Mouse (Mus musculus): ENCODE data around the gene Nt5e.

Nt5e gene

GRCm38 (mm10) chr9:88346857-88347256, 19.9 kb downstream of the Nt5e start:
- no peak for DNase-seq (ENCODE audit: low spot score)

- no peak for DNase-seq (ENCODE audit: low spot score)
Observed at GRCm38 (mm10) chr9:88348623-88349022, 21.6 kb downstream of the Nt5e start.

GRCm38 (mm10) chr9:88350317-88350716, 23.3 kb downstream of the Nt5e start:
- DNase-seq (ENCODE audit: low spot score) = no peak

- no peak for DNase-seq (ENCODE audit: low spot score)
Observed at GRCm38 (mm10) chr9:88351163-88351562, 24.2 kb downstream of the Nt5e start.

DNA sequence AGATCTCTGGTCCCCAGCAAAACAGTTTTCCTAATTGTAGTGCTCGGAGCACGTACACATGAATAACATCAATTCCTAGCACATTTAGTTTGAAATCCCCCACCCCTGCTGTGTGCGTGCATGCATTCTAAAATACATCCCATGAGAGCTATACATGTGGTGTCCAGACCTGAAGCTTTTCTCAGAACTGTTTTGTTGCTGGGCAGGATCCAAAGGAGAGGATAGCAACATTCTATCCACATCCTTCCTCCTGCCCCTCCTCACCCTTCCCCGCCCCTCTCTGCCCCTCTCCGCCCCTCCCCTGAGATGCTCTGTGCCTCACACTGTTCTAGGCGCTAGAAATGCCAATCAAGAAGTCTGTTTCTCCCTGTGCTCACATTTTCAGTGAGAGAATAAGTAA, 25.7 kb downstream of the Nt5e start:
- DNase-seq (ENCODE audit: low spot score) = no peak

DNA sequence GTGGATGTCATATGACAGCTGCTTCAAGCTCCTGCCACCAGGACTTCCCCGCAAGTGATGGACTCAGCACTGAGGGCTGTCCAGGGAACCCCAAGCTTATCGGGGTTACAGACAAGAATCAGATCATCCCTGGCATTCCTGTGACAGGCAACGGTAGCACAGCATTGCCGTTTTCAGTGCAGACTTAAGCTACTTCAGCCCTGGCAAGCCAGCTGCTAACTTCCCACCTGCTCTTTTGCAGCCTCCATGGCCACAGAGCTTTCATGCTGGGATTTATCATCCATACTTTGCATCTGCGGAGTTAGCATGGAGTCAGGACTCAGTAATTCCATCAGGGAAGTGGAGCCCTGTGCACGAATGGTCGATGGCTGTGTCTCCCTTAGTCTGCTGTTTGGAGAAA, 26.5 kb downstream of the Nt5e start:
- no peak for DNase-seq (ENCODE audit: low spot score)

- DNase-seq (ENCODE audit: low spot score) = no peak
Observed at GRCm38 (mm10) chr9:88357173-88357572, 30.2 kb downstream of the Nt5e start.

- no peak for DNase-seq (ENCODE audit: low spot score)
Observed at GRCm38 (mm10) chr9:88359140-88359539, 32.1 kb downstream of the Nt5e start.

- DNase-seq (ENCODE audit: low spot score) = no peak
Observed at GRCm38 (mm10) chr9:88361211-88361909, 34.4 kb downstream of the Nt5e start.

DNA sequence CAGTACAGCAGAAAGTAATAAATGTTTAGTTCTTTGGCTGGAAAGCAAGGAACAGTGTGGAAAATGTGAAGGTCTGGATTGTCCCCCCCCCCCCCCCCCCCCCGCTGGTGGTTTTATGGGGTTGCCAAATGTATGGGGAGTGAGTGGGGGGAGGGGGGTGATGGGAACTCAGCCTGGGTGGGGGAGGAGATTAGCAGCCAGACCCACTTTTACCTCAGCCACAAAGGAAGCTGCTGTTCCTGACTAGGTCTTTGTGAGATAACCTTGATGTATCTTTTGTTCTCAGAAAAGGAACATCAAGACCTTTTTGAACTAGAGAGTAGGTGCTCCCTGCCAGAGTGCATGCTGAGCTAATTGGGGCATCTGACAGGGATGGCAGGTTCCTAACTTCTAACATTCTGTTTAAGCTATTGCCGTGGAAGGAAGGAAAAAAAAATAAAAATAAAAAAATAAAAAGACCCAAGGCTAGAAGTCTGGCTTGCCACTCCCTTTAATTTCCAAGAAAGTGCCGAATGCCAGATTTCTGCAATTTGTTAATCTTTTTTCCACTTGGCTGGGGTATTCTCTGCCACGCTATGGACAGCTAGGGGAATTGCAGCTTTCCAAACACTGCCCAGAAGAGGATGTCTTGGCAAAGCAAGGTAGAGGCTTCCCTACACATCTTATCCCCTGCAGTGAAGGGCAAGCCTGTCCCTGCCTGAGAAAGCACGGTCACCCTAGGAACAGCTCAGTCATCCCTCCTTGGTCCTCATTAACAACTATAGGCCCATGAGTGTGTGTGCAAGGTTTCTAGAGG, 35.3 kb downstream of the Nt5e start:
- DNase-seq (ENCODE audit: low spot score) = no peak

DNA sequence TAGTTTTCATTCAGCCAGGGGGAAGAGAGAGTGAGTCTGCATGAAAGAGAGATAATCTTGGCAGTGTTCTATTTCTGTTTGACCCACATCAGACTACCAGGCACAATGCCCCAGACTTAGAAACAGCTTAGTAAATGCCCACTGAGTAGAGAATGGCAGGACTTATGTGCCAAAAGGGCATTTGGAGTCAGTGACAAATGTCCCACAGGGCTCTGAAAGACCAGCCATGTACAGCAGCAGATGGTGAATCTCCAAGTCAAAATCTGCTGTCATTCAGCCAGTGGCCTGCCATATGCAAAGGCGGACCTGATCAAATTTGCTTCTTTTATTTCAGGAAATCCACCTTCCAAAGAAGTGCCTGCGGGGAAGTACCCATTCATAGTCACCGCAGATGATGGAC, 36.1 kb downstream of the Nt5e start:
- no peak for DNase-seq (ENCODE audit: low spot score)

DNA sequence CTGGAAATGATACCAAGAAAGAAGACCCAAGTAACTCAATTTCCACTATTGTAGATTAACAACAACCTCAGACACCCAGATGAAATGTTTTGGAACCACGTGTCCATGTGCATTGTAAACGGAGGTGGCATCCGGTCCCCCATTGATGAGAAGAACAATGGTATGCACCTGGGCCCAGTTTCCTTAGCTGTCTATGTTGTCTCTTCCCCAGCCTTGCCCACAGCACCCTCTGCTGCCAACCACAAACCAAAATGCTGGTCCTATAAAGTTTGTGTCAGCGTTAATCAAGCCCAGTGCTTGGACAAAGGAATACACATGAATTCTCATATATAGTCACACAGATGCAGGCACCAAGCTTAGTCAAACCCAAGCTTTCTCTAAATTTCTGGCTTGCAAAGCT, 39.3 kb downstream of the Nt5e start:
- DNase-seq (ENCODE audit: low spot score) = no peak

- no peak for DNase-seq (ENCODE audit: low spot score)
Observed at GRCm38 (mm10) chr9:88366819-88367218, 39.8 kb downstream of the Nt5e start.

GRCm38 (mm10) chr9:88367322-88367721, 40.3 kb downstream of the Nt5e start:
- no peak for DNase-seq (ENCODE audit: low spot score)

GRCm38 (mm10) chr9:88367751-88368150, 40.8 kb downstream of the Nt5e start:
- DNase-seq (ENCODE audit: low spot score) = no peak

- DNase-seq (ENCODE audit: low spot score) = no peak
Observed at GRCm38 (mm10) chr9:88368476-88368875, 41.5 kb downstream of the Nt5e start.

- peak; percentile 53 for DNase-seq (ENCODE audit: low spot score)
Observed at GRCm38 (mm10) chr9:88369666-88370065, 42.7 kb downstream of the Nt5e start.

DNA sequence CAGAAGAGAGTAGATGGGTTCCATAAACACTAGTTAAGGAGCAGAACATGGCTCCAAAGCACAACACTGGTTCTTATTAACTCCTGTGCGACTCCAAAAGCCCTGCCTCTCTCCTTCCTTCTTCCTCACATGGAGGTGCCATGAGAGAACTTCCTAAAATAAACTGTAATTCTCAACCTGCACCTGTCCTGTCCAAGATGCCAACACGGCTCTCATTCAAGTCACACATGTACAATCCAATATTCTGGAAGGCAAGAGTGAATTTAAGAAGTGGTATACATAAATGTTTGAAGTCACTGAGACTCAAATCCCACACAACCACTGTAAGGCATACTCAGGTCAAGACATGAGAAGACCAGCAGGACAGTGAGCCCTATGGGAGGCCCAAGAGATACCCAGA, 44.2 kb downstream of the Nt5e start:
- DNase-seq (ENCODE audit: low spot score) = no peak

GRCm38 (mm10) chr9:88373001-88373400, 46.0 kb downstream of the Nt5e start:
- DNase-seq (ENCODE audit: low spot score) = no peak

DNA sequence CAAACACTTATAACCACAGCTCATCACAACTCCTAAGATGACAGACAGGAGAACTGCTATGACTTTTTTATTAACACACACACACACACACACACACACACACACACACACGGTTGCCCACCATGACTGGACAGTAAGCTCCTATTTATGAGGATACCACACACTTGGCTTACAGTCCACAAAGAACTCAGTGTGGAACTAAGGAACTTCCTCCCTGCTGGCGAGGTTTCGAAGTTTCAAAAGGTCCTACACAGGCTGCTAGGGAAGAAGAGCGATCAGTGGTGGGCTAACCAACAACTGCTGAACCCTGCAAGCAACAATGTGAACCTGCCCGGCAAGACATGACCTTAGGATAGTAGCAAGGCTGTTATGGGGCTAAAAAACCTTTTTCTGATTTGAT, 50.5 kb downstream of the Nt5e start:
- no peak for DNase-seq (ENCODE audit: low spot score)

DNA sequence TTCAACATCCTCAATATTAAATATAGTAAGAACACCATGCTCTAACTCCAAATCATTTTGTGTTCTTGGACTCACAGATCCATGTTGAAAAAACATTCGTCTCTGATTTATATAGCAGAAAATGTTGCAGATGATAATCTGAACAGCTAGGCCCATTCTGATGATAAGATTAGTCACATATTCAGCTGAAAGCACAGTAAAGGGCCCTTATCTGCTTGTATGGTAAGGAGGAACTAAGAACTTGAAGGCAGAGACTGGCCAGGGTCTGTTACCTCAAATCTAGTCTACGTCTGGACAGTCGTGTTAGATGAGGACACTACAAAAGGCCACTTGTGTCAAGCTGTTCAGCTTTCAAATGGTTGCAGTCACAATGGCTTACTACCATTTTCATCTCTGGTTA, 52.1 kb downstream of the Nt5e start:
- no peak for DNase-seq (ENCODE audit: low spot score)

- no peak for DNase-seq (ENCODE audit: low spot score)
Observed at GRCm38 (mm10) chr9:88380076-88380475, 53.1 kb downstream of the Nt5e start.

- DNase-seq (ENCODE audit: low spot score) = no peak
Observed at GRCm38 (mm10) chr9:88380542-88380941, 53.5 kb downstream of the Nt5e start.

- DNase-seq (ENCODE audit: low spot score) = no peak
Observed at GRCm38 (mm10) chr9:88388826-88389225, 61.8 kb downstream of the Nt5e start.
